Mouse (Mus musculus) spleen, postnatal 0 days (tissue): Measurements from ENCODE around the gene D10Jhu81e. TPM values are rescaled to one million over a fixed set of nuclear protein-coding genes. Genes with fewer than 3 reads are reported as not detected.

Experiments
- polyA plus RNA-seq: library from polyadenylated mRNA; unstranded; fragments of >200 nt; fragmentation: Nextera tagmentation; extraction: Ambion mirVana; gene quantifications from 2 replicates; pipeline ENCODE4 v1.2.1, GENCODE M21; 2015

Gene D10Jhu81e
- polyA plus RNA-seq = 17.7 and 18.9 TPM in 2 replicates

DNA sequence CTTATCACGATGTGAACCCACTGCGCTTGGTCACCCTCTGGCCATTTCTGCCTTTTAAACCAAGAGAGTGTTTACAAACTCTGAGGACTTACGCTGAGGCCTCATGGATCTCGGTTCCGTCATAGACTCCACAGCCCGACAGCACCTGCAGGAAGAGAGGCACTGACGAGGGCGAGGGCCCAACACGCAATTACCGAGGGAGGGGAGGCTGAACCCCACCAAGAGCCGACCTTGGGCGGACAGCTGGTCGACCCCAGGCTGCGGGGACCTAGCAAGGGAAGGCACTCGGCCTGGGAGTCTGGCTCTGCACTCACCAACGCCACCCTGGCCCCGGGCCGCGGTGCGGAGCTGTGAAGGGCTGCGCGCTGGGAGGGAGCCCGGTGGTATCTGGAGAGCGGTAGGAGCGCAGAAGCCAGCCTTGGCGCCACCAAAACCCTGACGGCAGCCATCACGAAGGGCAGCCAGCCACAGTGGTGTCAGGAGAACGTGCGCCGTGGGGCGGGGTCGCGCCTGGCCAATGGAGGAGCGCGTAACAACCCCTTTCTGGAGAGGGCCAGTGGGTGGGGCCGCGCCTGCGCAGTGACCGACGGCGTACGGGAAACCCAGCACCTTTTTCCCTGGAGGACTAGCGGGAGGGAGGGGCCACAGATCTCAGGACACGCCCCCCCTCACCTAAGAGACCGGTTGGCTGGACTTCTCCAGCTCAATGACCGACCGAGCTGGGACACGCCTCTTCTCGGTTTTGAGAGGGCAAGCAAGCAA lies at the start of gene D10Jhu81e:
D10Jhu81e (minus strand) TSS at position 502 of the 762 bp plus-strand sequence.

DNA sequence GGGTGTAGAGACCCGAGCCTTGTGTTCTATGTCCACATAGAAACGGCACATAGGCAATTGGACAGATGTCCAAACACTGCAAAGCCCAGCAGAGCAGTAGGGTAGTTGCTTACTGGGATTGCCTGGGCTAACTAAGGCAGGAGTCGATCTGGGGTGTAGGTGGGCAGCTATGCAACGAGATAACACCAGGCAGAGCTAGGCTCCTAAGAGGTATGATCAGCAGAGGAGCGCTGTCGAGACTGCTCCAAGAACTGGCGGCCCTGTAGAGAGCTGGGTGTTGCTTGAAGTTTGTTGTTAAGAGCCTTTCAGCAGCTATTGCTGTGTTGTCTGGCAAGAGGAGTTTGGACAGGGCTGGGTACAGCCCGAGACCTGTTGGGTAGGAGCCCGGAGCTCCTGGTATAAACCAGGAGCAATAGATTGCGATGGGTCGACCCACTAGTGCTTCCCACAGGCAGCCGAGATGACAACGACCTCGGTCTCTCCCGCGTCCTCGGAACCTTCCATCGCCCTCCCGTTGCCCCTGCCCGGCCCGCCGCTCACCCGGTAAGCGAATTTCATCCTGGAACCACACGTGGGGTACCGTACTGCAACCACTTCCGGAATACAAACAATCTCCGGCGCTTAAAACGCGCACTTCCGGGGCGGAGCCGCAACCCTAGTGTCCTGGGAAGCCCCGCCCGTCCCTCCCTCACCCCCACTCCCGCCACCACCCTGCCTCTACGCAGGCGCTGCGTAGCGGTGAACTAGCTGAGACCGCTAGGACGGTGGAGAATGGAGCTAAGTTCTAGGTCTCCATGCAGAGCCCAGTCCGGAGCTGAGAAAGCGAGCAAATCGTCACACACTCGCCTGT lies 15.2 kb upstream of the D10Jhu81e start, which contains the start of gene Pwp2:
Pwp2 (minus strand) TSS at position 619 of the 850 bp plus-strand sequence.

Other genes with a start within 250 kb of the D10Jhu81e start
- gene Trpm2, start 199.2 kb downstream of the D10Jhu81e start, polyA plus RNA-seq = 7.4 and 8.4 TPM in 2 replicates
- gene 1810043G02Rik, start 191.3 kb downstream of the D10Jhu81e start, polyA plus RNA-seq = 7.3 and 8.6 TPM in 2 replicates
- 39.6 and 40.7 TPM in 2 replicates for gene Pfkl, start 159.7 kb downstream of the D10Jhu81e start, polyA plus RNA-seq
- gene Dnmt3l, start 127.8 kb downstream of the D10Jhu81e start, polyA plus RNA-seq = 0.50 and 0.57 TPM in 2 replicates
- 0.07 TPM in 1 of 2 replicates, not detected in the other for gene Aire, start 126.2 kb downstream of the D10Jhu81e start, polyA plus RNA-seq
- 3.8 and 4.9 TPM in 2 replicates for gene Icosl, start 100.5 kb downstream of the D10Jhu81e start, polyA plus RNA-seq
- gene Pwp2, start 15.4 kb upstream of the D10Jhu81e start, polyA plus RNA-seq = 12.1 and 12.7 TPM in 2 replicates
- 28.1 and 30.4 TPM in 2 replicates for gene Trappc10, start 74.9 kb upstream of the D10Jhu81e start, polyA plus RNA-seq
- gene Agpat3, start 182.7 kb upstream of the D10Jhu81e start, polyA plus RNA-seq = 26.4 and 34.3 TPM in 2 replicates
- gene Rrp1, start 243.3 kb upstream of the D10Jhu81e start, polyA plus RNA-seq = 145 and 146 TPM in 2 replicates